Mouse (Mus musculus): Measurements from ENCODE around the gene Sort1. TPM values are rescaled to one million over a fixed set of nuclear protein-coding genes. Genes with fewer than 3 reads are reported as not detected.

Sort1 gene
- polyA plus RNA-seq, 1 experiment from 2014 or later = 15.9 TPM

DNA sequence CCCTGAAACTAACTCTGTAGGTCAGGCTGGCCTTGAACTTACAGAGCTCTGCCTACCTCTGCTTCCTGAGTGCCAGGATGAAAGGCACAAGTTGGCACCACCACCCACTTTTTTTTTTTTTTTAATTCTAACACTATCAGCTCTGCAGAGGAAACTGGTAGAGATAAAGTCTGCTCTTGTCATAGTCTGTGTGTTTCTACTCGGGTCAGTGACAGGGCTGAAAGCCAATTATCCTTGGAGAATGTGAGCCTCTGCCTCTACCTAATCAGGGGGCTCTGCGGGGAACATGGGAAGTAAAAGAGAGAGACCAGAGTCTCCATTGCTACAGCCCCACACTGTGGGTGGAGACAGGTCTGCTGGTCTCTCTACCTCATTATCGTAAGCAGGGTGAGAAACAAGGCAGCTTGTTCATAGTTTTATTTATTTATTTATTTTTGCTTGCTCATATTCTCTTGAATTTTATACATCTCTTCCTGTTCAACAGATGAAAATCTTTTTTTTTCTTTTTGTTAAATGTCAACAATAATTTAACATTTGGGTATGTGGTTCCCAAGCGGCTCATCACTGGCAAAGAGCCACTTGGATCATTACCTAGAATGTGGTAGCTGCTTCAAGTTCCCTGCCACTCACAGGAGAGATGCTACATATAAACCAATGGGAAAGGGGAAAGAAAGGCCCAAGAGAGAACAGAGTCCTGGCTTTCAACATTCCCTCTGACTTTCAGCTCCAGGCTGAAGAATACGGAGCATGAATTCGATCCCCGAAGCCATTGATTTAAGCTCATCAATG, 95.2 kb downstream of the Sort1 start:
- Histone ChIP-seq H3K27ac (no peak overlapping the region), H3K27me3 (no peaks in the 10 kb centered on the region), H3K36me3 (no peaks in the 10 kb centered on the region), H3K9me3 (no peaks in the 10 kb centered on the region), H3K4me2 (no peak overlapping the region), H3K4me1 (replicated peaks) (peaks cover 16% of the 10 kb centered on the region), H3K4me3 (no peak overlapping the region), H3K9ac (no peak overlapping the region)
- 84% methylated on average over 7 of the region's 7 CpGs for WGBS
- ATAC-seq (ENCODE audit: low FRiP score) = no peak

DNA sequence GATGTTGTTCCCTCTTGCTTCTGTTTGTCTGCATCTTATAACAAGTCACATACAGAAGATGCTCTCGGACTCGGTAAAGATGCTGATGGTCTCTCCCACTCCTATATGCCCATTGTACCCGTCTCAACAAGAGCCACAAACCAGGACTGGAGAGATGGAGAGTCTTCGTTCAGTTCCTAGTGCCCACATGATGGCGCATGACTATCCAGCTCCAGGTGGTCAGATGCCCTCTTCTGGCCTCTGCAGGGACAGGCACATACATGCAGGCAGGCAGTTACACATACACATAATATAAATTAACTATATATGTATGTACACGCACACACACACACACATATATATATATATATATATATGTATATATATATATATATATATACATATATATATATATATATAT, 96.8 kb downstream of the Sort1 start:
- whole genome bisulfite sequencing = 80% methylated on average over 6 of the region's 6 CpGs

DNA sequence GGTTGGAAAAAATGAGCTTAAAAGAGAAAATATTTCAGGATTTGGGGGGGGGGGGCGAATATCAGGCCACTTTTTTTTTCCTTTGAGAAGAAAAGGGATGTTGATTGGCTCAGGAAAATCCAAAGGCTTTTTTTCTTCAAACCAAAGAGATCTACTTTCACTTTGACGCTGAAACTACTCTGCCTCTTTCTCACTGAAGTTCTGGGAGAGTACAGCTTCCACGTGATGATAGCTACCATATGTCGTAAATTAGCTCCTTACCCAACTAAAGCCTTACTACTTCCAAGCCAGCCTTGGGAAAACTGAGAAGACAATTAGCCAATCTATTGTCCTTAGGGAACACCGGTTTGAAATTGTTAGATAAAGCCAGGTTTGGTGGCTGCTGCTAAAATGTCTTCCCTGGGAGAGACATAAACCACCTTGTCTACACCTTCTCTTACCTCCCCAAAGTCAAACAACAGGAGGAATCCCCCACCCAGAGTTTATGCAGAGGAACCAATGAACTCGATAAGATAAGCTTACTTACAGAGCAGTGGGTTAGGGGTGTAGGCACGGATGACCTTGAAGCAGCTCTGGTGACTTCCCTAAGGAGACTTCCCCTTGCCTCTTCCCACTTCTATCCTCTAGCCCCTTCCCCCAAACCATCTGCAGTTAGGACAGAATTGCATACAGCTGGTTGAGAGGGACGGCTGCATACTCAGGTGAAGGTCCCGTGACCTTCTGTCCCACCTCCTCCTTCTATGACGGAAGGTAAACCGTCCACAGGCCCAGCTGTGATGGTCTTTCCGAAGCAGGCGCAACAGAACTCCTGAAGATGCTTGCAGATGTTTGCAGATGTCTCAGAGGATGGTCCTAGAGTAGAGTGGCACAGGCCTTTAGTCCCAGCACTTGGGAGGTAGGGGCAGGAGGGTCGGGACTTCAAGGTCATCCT, 98.3 kb downstream of the Sort1 start:
- no peak for ATAC-seq (ENCODE audit: low FRiP score)
- no peaks in the 10 kb centered on the region for H3K27me3 ChIP-seq
- no peak overlapping the region for H3K9ac ChIP-seq
- no peak overlapping the region for H3K4me3 ChIP-seq
- H3K9me3 ChIP-seq = no peaks in the 10 kb centered on the region
- no peaks in the 10 kb centered on the region for H3K36me3 ChIP-seq
- no peak overlapping the region for H3K27ac ChIP-seq
- H3K4me2 ChIP-seq = no peak overlapping the region
- H3K4me1 ChIP-seq (replicated peaks) = peaks cover 26% of the 10 kb centered on the region
- WGBS = 80% methylated on average over 14 of the region's 14 CpGs

More for the DNA sequence above, 96.8 kb downstream of the Sort1 start:
- no peak for ATAC-seq (ENCODE audit: low FRiP score)
- Histone ChIP-seq H3K4me3 (no peak overlapping the region), H3K9ac (no peak overlapping the region), H3K27me3 (no peaks in the 10 kb centered on the region), H3K27ac (no peak overlapping the region), H3K4me2 (no peak overlapping the region), H3K4me1 (replicated peaks) (peaks cover 26% of the 10 kb centered on the region), H3K36me3 (no peaks in the 10 kb centered on the region), H3K9me3 (no peaks in the 10 kb centered on the region)

DNA sequence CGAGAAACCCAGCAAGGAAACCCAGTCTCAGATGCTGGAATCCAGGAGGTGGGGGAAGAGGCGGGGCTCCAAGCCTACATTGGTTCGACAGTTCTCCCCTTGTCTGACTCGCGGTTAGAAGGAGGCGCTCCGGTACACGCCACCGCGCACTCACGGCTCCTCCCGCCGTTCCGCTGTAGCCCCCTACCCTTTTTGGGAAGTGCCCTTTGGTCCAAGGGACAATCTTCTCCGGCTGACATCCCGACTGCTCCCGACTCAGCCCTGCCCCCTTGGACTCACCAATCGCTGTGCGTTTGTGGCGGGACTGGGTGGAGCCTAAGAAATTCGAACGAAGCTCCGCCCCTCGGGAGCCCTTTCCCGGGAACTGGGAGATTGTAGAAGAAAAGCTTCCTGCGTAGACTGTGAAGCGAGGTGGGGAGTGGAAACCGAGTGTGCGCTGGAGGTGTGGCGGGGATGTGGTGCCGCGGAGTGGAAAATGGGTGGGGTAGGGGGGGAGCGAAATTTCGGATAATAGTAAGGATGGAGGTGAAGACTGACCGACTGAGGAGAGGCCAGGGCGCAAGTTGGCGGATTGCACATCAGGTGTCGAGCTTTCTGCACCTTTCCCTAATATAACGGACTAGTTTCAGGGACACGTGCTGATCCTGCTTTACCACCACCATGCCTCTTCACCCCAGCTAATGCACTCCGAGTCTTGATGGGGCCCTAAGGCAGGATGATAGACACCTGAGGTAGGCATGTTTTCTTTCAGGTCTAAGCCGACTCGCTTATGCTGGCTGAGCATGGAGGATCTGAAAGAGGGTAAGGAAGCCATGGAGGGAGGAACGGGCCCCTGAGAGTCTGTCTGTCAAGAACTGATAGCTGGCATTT, 99.8 kb downstream of the Sort1 start, which contains the start of gene Psrc1:
Gene Psrc1, plus strand, starts transcription at position 355 of the 870 bp plus-strand sequence.
- ATAC-seq (ENCODE audit: low FRiP score) = peak; percentile 92
- peak within 1 kb of the TSS; percentile 59 for H3K4me3 ChIP-seq
- peak within 1 kb of the TSS; percentile 63 for H3K9ac ChIP-seq
- no peaks in the 10 kb centered on the region for H3K27me3 ChIP-seq
- WGBS = 1% methylated on average over 44 of the region's 44 CpGs
- peak within 1 kb of the TSS; percentile 70; the same call in 1 of the 2 replicates for H3K27ac ChIP-seq
- H3K4me2 ChIP-seq = peak within 1 kb of the TSS; percentile 60
- peaks cover 26% of the 10 kb centered on the region for H3K4me1 ChIP-seq (replicated peaks)
- H3K9me3 ChIP-seq = no peaks in the 10 kb centered on the region
- no peaks in the 10 kb centered on the region for H3K36me3 ChIP-seq

DNA sequence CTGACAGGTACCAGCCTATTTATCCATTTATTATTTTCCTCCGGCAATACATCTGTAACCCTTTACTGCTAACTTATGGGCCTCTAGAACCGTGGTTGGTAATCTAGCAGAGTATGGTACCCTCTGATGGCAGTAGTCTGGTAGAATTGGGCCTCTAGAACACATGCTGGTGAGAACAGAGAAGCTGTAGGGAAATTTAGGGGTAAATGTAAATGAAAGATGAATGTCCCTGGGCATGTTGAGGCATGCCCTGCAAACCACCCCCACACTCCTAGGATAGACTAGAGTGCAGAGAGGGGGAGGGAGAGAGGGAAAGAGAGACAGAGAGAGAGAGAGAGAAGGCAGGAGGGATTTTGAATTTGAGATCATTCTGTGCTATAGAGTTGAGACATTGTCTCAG, 100.5 kb downstream of the Sort1 start:
- H3K27me3 ChIP-seq = no peaks in the 10 kb centered on the region
- no peak overlapping the region for H3K27ac ChIP-seq
- no peaks in the 10 kb centered on the region for H3K36me3 ChIP-seq
- H3K4me2 ChIP-seq = peak overlapping the region; percentile 60
- peak overlapping the region; percentile 59 for H3K4me3 ChIP-seq
- 29% methylated on average over 2 of the region's 2 CpGs for WGBS
- peak overlapping the region; percentile 63; the same call in 1 of the 2 replicates for H3K9ac ChIP-seq
- ATAC-seq (ENCODE audit: low FRiP score) = no peak
- peaks cover 26% of the 10 kb centered on the region for H3K4me1 ChIP-seq (replicated peaks)
- H3K9me3 ChIP-seq = no peaks in the 10 kb centered on the region

DNA sequence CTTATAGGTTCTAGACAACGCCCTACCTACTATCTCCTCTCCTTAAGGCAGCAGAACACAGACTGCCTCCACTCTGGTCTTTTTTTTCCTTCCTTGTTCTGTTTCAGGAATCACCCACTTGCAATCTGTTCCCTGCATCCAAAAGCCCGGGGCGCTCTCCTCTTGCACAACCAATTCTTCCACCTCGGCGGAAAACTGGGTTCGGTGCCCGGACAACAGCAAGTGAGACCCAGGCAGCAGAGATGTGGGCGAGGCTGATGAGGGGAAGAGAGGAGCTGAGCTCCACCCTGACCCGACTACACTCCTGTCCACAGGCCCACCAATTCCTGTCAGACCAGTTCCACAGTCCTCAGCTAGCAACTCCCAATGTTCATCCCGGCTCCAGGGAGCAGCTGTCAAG, 102.3 kb downstream of the Sort1 start:
- Histone ChIP-seq H3K27me3 (no peaks in the 10 kb centered on the region), H3K36me3 (peaks cover 3% of the 10 kb centered on the region; the same call in 1 of the 2 replicates), H3K9me3 (no peaks in the 10 kb centered on the region), H3K4me3 (no peak overlapping the region), H3K4me2 (no peak overlapping the region), H3K4me1 (replicated peaks) (peaks cover 28% of the 10 kb centered on the region), H3K9ac (no peak overlapping the region), H3K27ac (no peak overlapping the region)
- WGBS = 89% methylated on average over 10 of the region's 10 CpGs
- ATAC-seq (ENCODE audit: low FRiP score) = no peak

DNA sequence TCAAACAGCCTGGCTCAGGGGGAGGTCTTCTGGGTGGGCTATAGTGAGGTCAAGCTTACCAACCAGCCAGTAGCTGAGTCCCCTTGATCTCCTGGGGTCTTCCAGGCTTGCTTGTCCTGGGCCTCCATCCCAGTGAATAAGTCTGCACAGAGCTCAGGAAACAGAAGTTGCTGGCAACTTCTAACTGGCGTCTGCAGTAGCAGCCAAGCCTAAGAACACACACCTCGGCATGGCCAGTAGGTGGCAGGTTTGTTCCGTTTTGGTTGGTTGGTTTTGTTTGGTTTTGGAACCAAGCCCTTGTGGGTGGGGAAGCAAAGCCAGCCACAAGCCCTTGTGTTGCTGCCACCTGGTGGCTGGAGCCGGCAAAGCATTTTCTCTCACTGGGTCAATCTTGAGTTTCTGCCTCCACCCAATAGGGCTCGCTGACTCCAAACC, 105.2 kb downstream of the Sort1 start:
- H3K4me1 ChIP-seq (replicated peaks) = peaks cover 24% of the 10 kb centered on the region
- peak; percentile 70 for ATAC-seq (ENCODE audit: low FRiP score)
- H3K9me3 ChIP-seq = no peaks in the 10 kb centered on the region
- no peak overlapping the region for H3K4me3 ChIP-seq
- peak overlapping the region; percentile 64; the same call in 1 of the 2 replicates for H3K27ac ChIP-seq
- H3K36me3 ChIP-seq = peaks cover 32% of the 10 kb centered on the region
- 3% methylated on average over 5 of the region's 5 CpGs for WGBS
- H3K27me3 ChIP-seq = no peaks in the 10 kb centered on the region
- H3K4me2 ChIP-seq = no peak overlapping the region
- H3K9ac ChIP-seq = no peak overlapping the region

DNA sequence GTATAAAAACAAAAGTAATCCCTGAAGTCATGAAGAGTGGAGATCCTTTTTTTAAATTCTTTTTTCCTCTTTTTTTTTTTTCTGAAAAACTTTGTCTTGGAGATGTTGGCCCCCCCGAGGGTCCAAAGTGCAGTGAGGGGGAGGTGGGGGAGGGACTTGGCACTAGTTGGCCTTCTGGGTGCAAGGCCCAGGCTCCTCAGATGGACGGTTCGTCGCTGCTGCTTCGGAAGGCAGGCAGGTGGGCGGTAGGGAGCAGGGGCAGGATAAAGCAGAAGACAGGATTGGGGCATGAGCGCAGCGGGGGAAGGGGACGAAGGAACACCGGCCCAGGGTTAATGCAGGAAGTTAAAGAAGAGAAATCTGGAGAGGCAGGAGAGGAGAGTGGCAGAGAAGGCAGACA, 108.4 kb downstream of the Sort1 start:
- no peaks in the 10 kb centered on the region for H3K27me3 ChIP-seq
- no peaks in the 10 kb centered on the region for H3K9me3 ChIP-seq
- H3K4me3 ChIP-seq = no peak overlapping the region
- H3K4me1 ChIP-seq (replicated peaks) = peaks cover 19% of the 10 kb centered on the region
- 0 out of 2 replicates have a peak overlapping the region, but pooled peaks have one; percentile 8 for H3K27ac ChIP-seq
- no peak overlapping the region for H3K4me2 ChIP-seq
- ATAC-seq (ENCODE audit: low FRiP score) = no peak
- H3K36me3 ChIP-seq = peaks cover 64% of the 10 kb centered on the region
- peak overlapping the region; percentile 39; the same call in 1 of the 2 replicates for H3K9ac ChIP-seq
- 23% methylated on average over 10 of the region's 10 CpGs for WGBS

DNA sequence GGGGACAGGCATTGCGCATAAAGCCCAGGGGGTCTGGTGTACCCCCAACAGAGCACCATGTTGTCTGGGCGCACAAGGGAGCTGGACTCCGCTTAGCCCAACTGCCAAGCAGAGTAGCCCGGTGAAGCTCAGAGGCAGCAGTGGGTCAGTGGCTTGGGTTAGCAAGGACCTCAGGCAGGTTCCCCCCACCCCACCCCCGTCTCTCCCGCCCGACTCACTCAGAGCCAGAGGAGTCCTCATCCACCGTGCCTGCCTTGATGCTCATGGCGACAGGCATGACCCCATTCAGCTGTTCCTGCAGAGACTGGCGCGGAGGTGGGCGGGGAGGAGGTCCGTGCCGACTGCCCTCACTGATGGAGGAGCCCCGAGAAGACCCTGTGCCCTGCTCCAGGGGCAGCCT, 108.9 kb downstream of the Sort1 start:
- H3K27me3 ChIP-seq = no peaks in the 10 kb centered on the region
- no peak overlapping the region for H3K4me2 ChIP-seq
- peak overlapping the region; percentile 39; the same call in 1 of the 2 replicates for H3K9ac ChIP-seq
- no peak for ATAC-seq (ENCODE audit: low FRiP score)
- whole genome bisulfite sequencing = 43% methylated on average over 15 of the region's 15 CpGs
- no peak overlapping the region for H3K4me3 ChIP-seq
- 0 out of 2 replicates have a peak overlapping the region, but pooled peaks have one; percentile 8 for H3K27ac ChIP-seq
- H3K36me3 ChIP-seq = peaks cover 69% of the 10 kb centered on the region
- H3K9me3 ChIP-seq = no peaks in the 10 kb centered on the region
- peaks cover 19% of the 10 kb centered on the region for H3K4me1 ChIP-seq (replicated peaks)

DNA sequence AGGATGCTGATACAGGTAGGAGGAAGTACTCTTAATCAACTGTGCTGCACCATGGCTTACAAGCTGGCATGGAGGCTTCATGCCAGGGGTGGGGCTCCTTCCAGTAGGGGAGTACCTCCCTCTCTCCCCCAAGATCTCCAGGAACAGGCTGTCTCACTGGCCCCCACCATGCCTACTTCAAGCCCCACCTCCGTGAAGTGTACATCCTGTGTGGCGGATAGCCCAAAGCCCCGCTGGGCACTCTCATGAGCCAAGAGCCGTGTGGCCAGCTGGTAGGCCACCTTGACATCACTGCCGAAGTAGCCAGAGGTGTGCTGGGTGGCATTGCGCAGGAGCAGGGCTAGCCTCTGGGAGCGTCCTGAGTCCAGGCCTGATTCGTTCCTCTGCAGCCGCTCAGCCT, 114.4 kb downstream of the Sort1 start:
- H3K4me2 ChIP-seq = no peak overlapping the region
- H3K4me1 ChIP-seq (replicated peaks) = peaks cover 24% of the 10 kb centered on the region
- H3K9me3 ChIP-seq = no peaks in the 10 kb centered on the region
- 95% methylated on average over 9 of the region's 9 CpGs for WGBS
- H3K27ac ChIP-seq = no peak overlapping the region
- no peak overlapping the region for H3K4me3 ChIP-seq
- H3K9ac ChIP-seq = no peak overlapping the region
- no peak for ATAC-seq (ENCODE audit: low FRiP score)
- peaks cover 100% of the 10 kb centered on the region for H3K36me3 ChIP-seq
- no peaks in the 10 kb centered on the region for H3K27me3 ChIP-seq

DNA sequence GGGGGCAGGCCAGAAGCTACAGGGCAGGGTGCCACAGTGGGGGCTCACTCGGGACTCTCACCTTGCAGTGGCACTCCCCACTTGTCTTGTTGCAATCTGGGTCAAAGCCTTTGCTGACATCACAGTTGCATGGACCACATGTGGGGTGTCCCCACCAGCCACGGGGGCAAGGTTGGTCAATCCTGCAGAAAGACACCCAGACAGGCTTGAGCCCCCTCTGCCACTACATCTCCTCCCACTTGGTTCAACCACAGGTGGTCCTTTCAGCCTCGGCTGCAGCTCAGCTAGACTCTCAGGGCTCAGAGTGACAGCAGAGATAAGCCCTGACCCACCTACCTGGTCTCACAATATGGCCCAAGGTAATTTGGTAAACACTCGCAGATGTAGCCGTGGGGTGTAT, 116.6 kb downstream of the Sort1 start:
- Histone ChIP-seq H3K27ac (no peak overlapping the region), H3K9me3 (no peaks in the 10 kb centered on the region), H3K27me3 (no peaks in the 10 kb centered on the region), H3K9ac (no peak overlapping the region), H3K4me3 (no peak overlapping the region), H3K4me2 (no peak overlapping the region), H3K36me3 (peaks cover 98% of the 10 kb centered on the region), H3K4me1 (replicated peaks) (peaks cover 40% of the 10 kb centered on the region)
- no peak for ATAC-seq (ENCODE audit: low FRiP score)
- WGBS = 93% methylated on average over 5 of the region's 5 CpGs

All from hindbrain, embryonic 13.5 days (tissue).